Mouse (Mus musculus) bone marrow macrophage, adult 2 months (primary cell): Measurements from ENCODE around the gene Mtm1.

Source experiments
- CTCF ChIP-seq: IDR thresholded peaks from 2 replicates; pipeline ENCODE4 v1.5.1; 2012; ENCODE audit warnings: low read depth, mild to moderate bottlenecking, low read length, moderate library complexity
- POLR2A ChIP-seq: IDR thresholded peaks from 2 replicates; pipeline ENCODE4 v1.6.1; 2012; ENCODE audit warnings: mild to moderate bottlenecking, low read depth, low read length, borderline replicate concordance

DNA sequence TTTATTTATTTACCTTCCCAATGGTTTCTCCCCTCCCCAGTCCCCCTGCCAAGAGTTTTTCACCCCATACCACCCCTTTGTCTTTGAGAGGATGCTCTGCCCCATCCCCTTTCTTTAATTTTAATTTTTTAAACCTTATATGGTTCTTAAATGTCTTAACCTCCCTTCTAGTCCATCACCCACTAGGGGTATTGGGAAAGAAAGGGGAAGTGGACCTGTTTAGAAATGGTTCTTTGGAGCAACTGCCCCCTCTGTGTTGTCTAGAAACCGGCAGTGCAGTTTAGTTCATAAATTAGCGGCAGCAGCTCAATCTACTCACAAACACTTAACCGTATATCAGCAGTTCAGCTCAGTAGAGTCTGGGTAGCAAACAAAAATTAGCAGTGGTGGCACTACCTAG lies 63.6 kb downstream of the Mtm1 start:
- no peak for TF ChIP-seq POLR2A
- no peak for TF ChIP-seq CTCF
